Mouse (Mus musculus): ENCODE results near the gene Dnase1.

GRCm38 (mm10) chr16:4074836-4075235 lies 38.1 kb downstream of the Dnase1 start:
- TF ChIP-seq CTCF (IDR thresholded peaks at IDR 0.05; ENCODE audit: control insufficient read depth, insufficient read depth, insufficient read length) (no peak), FOSL1 (IDR thresholded peaks at IDR 0.05; ENCODE audit: insufficient read depth, low read length, poor library complexity, severe bottlenecking) (no peak), MAX (IDR thresholded peaks at IDR 0.05) (no peak), USF1 (IDR thresholded peaks at IDR 0.05; ENCODE audit: low read depth) (no peak), CEBPB (IDR thresholded peaks at IDR 0.05; ENCODE audit: low read depth) (no peak), MYOD1 (IDR thresholded peaks at IDR 0.05; ENCODE audit: control insufficient read depth, insufficient read length, low read depth) (no peak), MYOG (IDR thresholded peaks at IDR 0.05; ENCODE audit: control insufficient read depth, extremely low read depth, insufficient read length) (no peak)

Measured in C2C12 (cell line).